Mouse (Mus musculus) forebrain, postnatal 0 days (tissue): ENCODE measurements around the gene Gm28778. TPM values are rescaled to one million over a fixed set of nuclear protein-coding genes. Genes with fewer than 3 reads are reported as not detected.
"Not testable (repeated sequence)": the region's sequence is repeated elsewhere in the genome, so short reads cannot be mapped to it uniquely, and the experiment has no call there.

Experiments
- ATAC-seq: fragments of 200-750 bp; cut with Nextera tagmentation; 2 replicates; pipeline ENCODE4 v1.8.0; 2017; ENCODE audit warnings: mild to moderate bottlenecking, moderate library complexity
- DNase-seq: peaks from one replicate; pipeline ENCODE4 v3.0.0-alpha.2; 2015
- H3K27ac ChIP-seq: fragments of 300-500 bp; sonication (generic); 2 replicates; pipeline ENCODE4 v1.5.1; 2014; ENCODE audit warnings: low read depth, mild to moderate bottlenecking, antibody characterized with exemption, low read length, moderate library complexity, mixed read lengths
- H3K27me3 ChIP-seq: fragments of 300-500 bp; sonication (generic); 2 replicates; pipeline ENCODE4 v1.6.1; 2014; ENCODE audit warnings: mild to moderate bottlenecking, low read length, mixed read lengths; ENCODE audit not compliant: insufficient read depth
- H3K36me3 ChIP-seq: fragments of 300-500 bp; sonication (generic); 2 replicates; pipeline ENCODE4 v1.6.1; 2014; ENCODE audit warnings: mild to moderate bottlenecking, moderate library complexity; ENCODE audit not compliant: insufficient read depth
- H3K4me1 ChIP-seq: fragments of 300-500 bp; sonication (generic); 2 replicates; pipeline ENCODE4 v1.6.1; 2014; ENCODE audit warnings: antibody characterized with exemption; ENCODE audit not compliant: insufficient read depth
- H3K4me2 ChIP-seq: fragments of 300-500 bp; sonication (generic); 2 replicates; pipeline ENCODE4 v1.6.1; 2014; ENCODE audit warnings: low read depth, mild to moderate bottlenecking, moderate library complexity
- H3K4me3 ChIP-seq: fragments of 300-500 bp; sonication (generic); 2 replicates; pipeline ENCODE4 v1.5.1; 2014; ENCODE audit warnings: low read depth, low read length, mixed read lengths
- H3K9ac ChIP-seq: fragments of 300-500 bp; sonication (generic); 2 replicates; pipeline ENCODE4 v1.6.1; 2014; ENCODE audit warnings: mild to moderate bottlenecking
- H3K9me3 ChIP-seq: fragments of 300-500 bp; sonication (generic); 2 replicates; pipeline ENCODE4 v1.6.1; 2016; ENCODE audit warnings: low read length
- CTCF ChIP-seq: sonication (generic); IDR thresholded peaks from 2 replicates; pipeline ENCODE4 v1.5.1; 2016; ENCODE audit warnings: antibody characterized with exemption, control low read depth, low read depth
- WGBS: fragments of 180-500 bp; shearing (Covaris S2); extraction: QIAGEN DNeasy Blood & Tissue Kit; methylation state at CpG from one replicate; pipeline ENCODE4 v1.1.7; 2014; 5-methylcytosine and 5-hydroxymethylcytosine counted together
- polyA plus RNA-seq: library from polyadenylated mRNA; unstranded; fragments of >200 nt; fragmentation: Nextera tagmentation; extraction: Ambion mirVana; gene quantifications from 2 replicates; pipeline ENCODE4 v1.2.1, GENCODE M21; 2015
- total RNA-seq: library from RNA; depleted of rRNA; stranded (reverse); fragments of >200 nt; gene quantifications from 2 replicates; pipeline ENCODE4 v1.2.3, GENCODE M21; 2014

Gene Gm28778
- total and polyA plus RNA-seq, 2 experiments from 2014 or later = not detected

GRCm38 (mm10) chr1:53312989-53313967 is 16.4 kb downstream of the Gm28778 start, which contains the start of gene Osgepl1:
TSS of gene Osgepl1 (plus strand) at chr1:53313624.
- ATAC-seq (peak; percentile 99), DNase-seq (peak; percentile 93)
- Histone ChIP-seq H3K4me3 (peak within 1 kb of the TSS; percentile 72), H3K9ac (peak within 1 kb of the TSS; percentile 70), H3K4me2 (peak within 1 kb of the TSS; percentile 62), H3K9me3 (no peaks in the 10 kb centered on the region), H3K4me1 (0 out of 2 replicates have a peak, but pooled peaks cover 6% of the 10 kb centered on the region), H3K27ac (peak within 1 kb of the TSS; percentile 78), H3K36me3 (peaks cover 6% of the 10 kb centered on the region; the same call in 1 of the 2 replicates), H3K27me3 (no peaks in the 10 kb centered on the region)
- 2% methylated on average over 27 of the region's 27 CpGs for WGBS
- TF ChIP-seq CTCF = peak; percentile 56

GRCm38 (mm10) chr1:53321662-53322344 is 24.9 kb downstream of the Gm28778 start:
- no peak for TF ChIP-seq CTCF
- DNase-seq = no peak
- Histone ChIP-seq H3K4me2 (no peak overlapping the region), H3K9ac (no peak overlapping the region), H3K27ac (no peak overlapping the region), H3K9me3 (no peaks in the 10 kb centered on the region), H3K4me1 (no peaks in the 10 kb centered on the region), H3K27me3 (no peaks in the 10 kb centered on the region), H3K36me3 (peaks cover 11% of the 10 kb centered on the region; the same call in 1 of the 2 replicates), H3K4me3 (no peak overlapping the region)
- ATAC-seq = no peak
- 97% methylated on average over 4 of the region's 4 CpGs for WGBS

- no peak for DNase-seq
- no peak for ATAC-seq
- 92% methylated on average over 5 of the region's 5 CpGs for WGBS
These were observed 26.3 kb downstream of the Gm28778 start for GRCm38 (mm10) chr1:53323254-53323653.

GRCm38 (mm10) chr1:53324277-53324676 is 27.4 kb downstream of the Gm28778 start:
- no peak overlapping the region for H3K27ac ChIP-seq

More at GRCm38 (mm10) chr1:53323254-53323653, 26.3 kb downstream of the Gm28778 start:
- H3K36me3 ChIP-seq = 0 out of 2 replicates have a peak, but pooled peaks cover 4% of the 10 kb centered on the region
- H3K4me3 ChIP-seq = no peak overlapping the region
- no peak for TF ChIP-seq CTCF
- no peak overlapping the region for H3K9ac ChIP-seq
- H3K9me3 ChIP-seq = no peaks in the 10 kb centered on the region
- H3K27me3 ChIP-seq = no peaks in the 10 kb centered on the region
- H3K4me2 ChIP-seq = no peak overlapping the region
- H3K27ac ChIP-seq = no peak overlapping the region
- H3K4me1 ChIP-seq = no peaks in the 10 kb centered on the region

GRCm38 (mm10) chr1:53324827-53325494 is 28.1 kb downstream of the Gm28778 start:
- WGBS = 97% methylated on average over 5 of the region's 5 CpGs
- ATAC-seq (no peak), DNase-seq (no peak)
- Histone ChIP-seq H3K4me2 (no peak overlapping the region), H3K36me3 (0 out of 2 replicates have a peak, but pooled peaks cover 4% of the 10 kb centered on the region), H3K27ac (no peak overlapping the region), H3K9ac (no peak overlapping the region), H3K27me3 (no peaks in the 10 kb centered on the region), H3K4me3 (no peak overlapping the region), H3K9me3 (no peaks in the 10 kb centered on the region), H3K4me1 (no peaks in the 10 kb centered on the region)
- TF ChIP-seq CTCF = no peak

More at GRCm38 (mm10) chr1:53324277-53324676, 27.4 kb downstream of the Gm28778 start:
- Histone ChIP-seq H3K4me1 (no peaks in the 10 kb centered on the region), H3K9me3 (no peaks in the 10 kb centered on the region), H3K4me2 (no peak overlapping the region), H3K9ac (no peak overlapping the region), H3K27me3 (no peaks in the 10 kb centered on the region), H3K36me3 (0 out of 2 replicates have a peak, but pooled peaks cover 4% of the 10 kb centered on the region), H3K4me3 (no peak overlapping the region)
- no peak for TF ChIP-seq CTCF
- no peak for DNase-seq
- 100% methylated on average over 1 of the region's 1 CpGs for WGBS
- ATAC-seq = no peak

- H3K4me3 ChIP-seq, H3K4me2 ChIP-seq, H3K4me1 ChIP-seq, ATAC-seq, H3K36me3 ChIP-seq, H3K27me3 ChIP-seq, H3K27ac ChIP-seq, H3K9me3 ChIP-seq, H3K9ac ChIP-seq, DNase-seq: not testable (repeated sequence)
- WGBS = 86% methylated on average over 5 of the region's 5 CpGs
These were observed 36.6 kb downstream of the Gm28778 start for GRCm38 (mm10) chr1:53333527-53333926.
